Mouse (Mus musculus): ENCODE measurements around the gene Kdm1a. TPM values are rescaled to one million over a fixed set of nuclear protein-coding genes. Genes with fewer than 3 reads are reported as not detected.

Gene Kdm1a
- polyA plus RNA-seq, 1 experiment from 2014 or later, result 88.6 TPM

DNA sequence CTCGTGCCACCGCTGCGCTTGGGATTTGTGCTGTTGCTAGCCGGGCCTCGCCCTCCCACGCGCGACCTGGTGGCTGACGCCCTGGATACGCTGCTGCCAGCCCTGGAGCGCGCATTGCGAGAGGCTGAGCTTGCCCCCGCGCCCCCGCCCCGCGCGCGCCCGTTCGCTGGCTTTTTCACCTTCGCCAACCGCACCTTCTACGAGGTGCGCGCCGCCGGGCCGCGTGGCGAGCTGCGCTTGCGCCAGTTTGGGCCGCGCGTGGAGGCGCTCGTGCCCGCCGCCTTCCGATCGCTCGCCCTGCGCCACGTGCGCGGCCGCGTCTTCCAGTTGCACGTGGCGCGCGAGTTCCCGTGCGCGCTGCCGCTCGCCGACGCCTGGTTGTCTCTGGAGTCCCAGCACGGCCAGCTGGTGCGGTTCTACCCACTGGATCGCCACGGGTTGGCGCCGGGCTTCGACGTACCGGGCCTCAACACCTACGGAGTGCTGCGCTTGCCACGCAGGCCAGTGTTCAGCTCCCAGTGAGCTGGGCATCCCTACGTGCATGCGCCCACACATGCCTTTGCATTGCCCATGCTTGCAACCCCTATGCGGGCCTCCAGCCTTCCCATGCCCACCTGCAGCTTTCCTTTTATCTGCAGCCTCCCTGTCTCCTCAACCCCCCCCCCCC lies 35.2 kb upstream of the Kdm1a start:
- Histone ChIP-seq H3K4me1 (replicated peaks; ENCODE audit: control insufficient read depth, insufficient read depth, low read length) (peaks cover 16% of the 10 kb centered on the region), H3K9me3 (ENCODE audit: control insufficient read depth, low read length) (no peaks in the 10 kb centered on the region), H3K27me3 (ENCODE audit: control insufficient read depth, insufficient read depth, low read length) (peaks cover 22% of the 10 kb centered on the region), H3K4me2 (ENCODE audit: low read depth, low read length, severe bottlenecking) (peak overlapping the region; percentile 89), H3K27ac (ENCODE audit: low read depth, low read length) (no peak overlapping the region), H3K9ac (ENCODE audit: low read length) (peak overlapping the region; percentile 49), H3K36me3 (ENCODE audit: control insufficient read depth, insufficient read depth, low read length) (no peaks in the 10 kb centered on the region), H3K4me3 (ENCODE audit: low read depth, low read length) (peak overlapping the region; percentile 45)
- DNase-seq (ENCODE audit: low spot score), result peak; percentile 73
- ATAC-seq (replicated peaks; ENCODE audit: low FRiP score), result peak; percentile 35
- 3% methylated on average over 72 of the region's 76 CpGs for WGBS

DNA sequence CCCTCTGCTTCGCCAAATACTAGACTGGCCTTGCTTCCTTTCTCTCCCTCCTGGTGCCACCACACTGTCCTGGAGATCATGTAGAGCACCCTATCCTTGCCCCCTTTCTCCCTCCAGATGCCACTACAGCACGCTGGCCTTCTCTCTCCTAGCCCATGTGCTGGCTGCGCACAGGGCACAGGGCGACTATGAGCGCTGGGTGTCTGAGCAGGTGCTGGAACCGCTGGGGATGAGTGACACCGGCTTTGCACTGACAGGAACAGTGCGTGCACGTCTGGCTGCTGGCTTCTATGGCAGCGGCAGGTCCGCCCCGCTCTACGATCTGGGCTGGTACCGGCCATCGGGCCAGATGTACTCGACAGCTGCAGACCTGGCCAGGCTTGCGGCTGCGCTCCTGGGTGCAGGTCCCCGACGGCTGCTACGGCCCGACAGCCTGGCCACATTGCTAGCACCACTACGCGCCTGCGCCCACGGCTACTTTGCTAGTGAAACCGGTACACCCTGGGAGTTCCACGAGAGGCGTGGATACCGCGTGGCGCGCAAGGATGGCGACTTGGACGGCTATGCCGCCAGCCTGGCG lies 34.5 kb upstream of the Kdm1a start:
- Histone ChIP-seq H3K9ac (ENCODE audit: low read length) (peak overlapping the region; percentile 49), H3K27ac (ENCODE audit: low read depth, low read length) (no peak overlapping the region), H3K27me3 (ENCODE audit: control insufficient read depth, insufficient read depth, low read length) (peaks cover 22% of the 10 kb centered on the region), H3K4me3 (ENCODE audit: low read depth, low read length) (peak overlapping the region; percentile 45), H3K4me1 (replicated peaks; ENCODE audit: control insufficient read depth, insufficient read depth, low read length) (peaks cover 16% of the 10 kb centered on the region), H3K9me3 (ENCODE audit: control insufficient read depth, low read length) (no peaks in the 10 kb centered on the region), H3K4me2 (ENCODE audit: low read depth, low read length, severe bottlenecking) (peak overlapping the region; percentile 89), H3K36me3 (ENCODE audit: control insufficient read depth, insufficient read depth, low read length) (no peaks in the 10 kb centered on the region)
- no peak for DNase-seq (ENCODE audit: low spot score)
- ATAC-seq (replicated peaks; ENCODE audit: low FRiP score), result 0 out of 2 replicates have a peak, but pooled peaks have one; percentile 13
- WGBS, result 22% methylated on average over 37 of the region's 37 CpGs

DNA sequence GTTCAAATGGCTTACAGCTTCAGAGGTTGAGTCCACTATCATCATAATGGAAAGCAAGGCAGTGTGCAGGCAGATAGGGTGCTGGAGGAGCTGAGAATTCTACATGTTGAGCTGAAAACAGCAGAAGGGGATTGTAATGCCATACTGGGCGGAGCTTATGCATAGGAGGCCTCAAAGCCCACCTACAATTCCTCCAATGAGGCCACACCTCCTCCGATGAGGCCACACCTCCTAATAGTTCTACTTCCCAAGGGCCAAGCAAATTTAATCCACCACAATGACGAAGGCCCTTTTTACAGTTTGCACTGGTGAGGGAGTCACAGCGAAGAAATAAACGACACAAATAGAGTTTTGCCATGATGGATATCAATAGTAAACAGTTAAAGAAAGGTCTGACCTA lies 34.0 kb upstream of the Kdm1a start:
- ATAC-seq (replicated peaks; ENCODE audit: low FRiP score), result no peak

DNA sequence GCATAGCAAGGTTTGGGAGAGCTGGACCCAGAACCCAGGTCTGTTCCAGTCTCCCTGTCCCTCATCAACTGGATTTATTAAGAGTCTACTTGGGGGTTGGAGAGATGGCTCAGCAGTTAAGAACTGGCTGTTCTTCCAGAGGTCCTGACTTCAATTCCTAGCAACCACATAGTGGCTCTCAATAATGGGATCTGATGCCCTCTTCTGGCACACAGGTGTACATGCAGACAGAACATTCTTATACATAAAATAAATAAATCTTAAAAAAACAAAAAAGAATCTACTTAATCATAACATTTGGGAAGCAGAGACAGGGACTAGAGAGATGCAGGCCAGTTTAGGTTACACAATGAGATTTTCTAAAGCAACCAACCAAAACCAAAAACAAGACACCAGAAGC lies 33.5 kb upstream of the Kdm1a start:
- H3K4me2 ChIP-seq (ENCODE audit: low read depth, low read length, severe bottlenecking), result no peak overlapping the region
- no peak overlapping the region for H3K4me3 ChIP-seq (ENCODE audit: low read depth, low read length)
- no peaks in the 10 kb centered on the region for H3K36me3 ChIP-seq (ENCODE audit: control insufficient read depth, insufficient read depth, low read length)
- H3K27ac ChIP-seq (ENCODE audit: low read depth, low read length), result no peak overlapping the region
- no peak overlapping the region for H3K9ac ChIP-seq (ENCODE audit: low read length)
- DNase-seq (ENCODE audit: low spot score), result no peak
- ATAC-seq (replicated peaks; ENCODE audit: low FRiP score), result no peak
- H3K27me3 ChIP-seq (ENCODE audit: control insufficient read depth, insufficient read depth, low read length), result peaks cover 22% of the 10 kb centered on the region
- H3K4me1 ChIP-seq (replicated peaks; ENCODE audit: control insufficient read depth, insufficient read depth, low read length), result peaks cover 16% of the 10 kb centered on the region
- no peaks in the 10 kb centered on the region for H3K9me3 ChIP-seq (ENCODE audit: control insufficient read depth, low read length)

More for the DNA sequence above, 34.0 kb upstream of the Kdm1a start:
- Histone ChIP-seq H3K27ac (ENCODE audit: low read depth, low read length) (no peak overlapping the region), H3K4me3 (ENCODE audit: low read depth, low read length) (no peak overlapping the region), H3K9ac (ENCODE audit: low read length) (no peak overlapping the region), H3K4me1 (replicated peaks; ENCODE audit: control insufficient read depth, insufficient read depth, low read length) (peaks cover 16% of the 10 kb centered on the region), H3K9me3 (ENCODE audit: control insufficient read depth, low read length) (no peaks in the 10 kb centered on the region), H3K36me3 (ENCODE audit: control insufficient read depth, insufficient read depth, low read length) (no peaks in the 10 kb centered on the region), H3K27me3 (ENCODE audit: control insufficient read depth, insufficient read depth, low read length) (peaks cover 22% of the 10 kb centered on the region), H3K4me2 (ENCODE audit: low read depth, low read length, severe bottlenecking) (no peak overlapping the region)
- 64% methylated on average over 5 of the region's 5 CpGs for WGBS
- DNase-seq (ENCODE audit: low spot score), result no peak

DNA sequence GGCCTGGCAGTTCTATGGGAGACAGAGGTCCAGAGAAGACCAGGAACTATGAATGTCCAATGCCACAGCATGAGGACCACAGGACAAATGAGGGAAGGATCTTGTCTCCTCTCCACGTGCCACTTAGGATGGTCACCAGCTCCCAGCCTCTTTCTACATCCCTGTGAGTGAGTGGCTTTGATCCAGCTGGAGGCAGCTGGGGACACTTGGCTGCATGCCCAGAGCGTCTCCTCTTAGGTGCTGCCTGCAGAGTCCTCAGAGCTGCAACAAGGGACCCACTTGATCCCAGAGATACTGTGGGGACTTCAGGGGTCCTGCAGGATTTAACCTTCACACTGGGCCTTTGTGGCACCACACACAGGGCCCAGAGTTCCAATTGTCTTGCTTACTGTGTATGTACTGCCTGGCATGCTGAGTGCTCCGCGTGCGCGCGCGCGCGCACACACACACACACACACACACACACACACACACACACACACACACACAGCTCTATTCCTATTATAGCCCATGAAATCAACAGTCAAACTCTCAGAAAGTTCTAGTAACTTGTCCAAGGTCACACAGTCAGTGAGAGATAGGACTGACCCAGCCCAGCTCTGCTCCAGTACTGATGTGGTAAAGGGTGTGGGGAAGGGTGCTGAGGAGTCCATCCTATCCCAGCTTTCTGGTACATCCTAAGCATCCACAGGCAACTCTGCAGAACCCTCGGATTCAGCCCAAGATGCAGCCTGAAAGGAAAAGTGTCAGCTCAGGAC lies 28.9 kb upstream of the Kdm1a start:
- H3K4me3 ChIP-seq (ENCODE audit: low read depth, low read length), result no peak overlapping the region
- no peak overlapping the region for H3K4me2 ChIP-seq (ENCODE audit: low read depth, low read length, severe bottlenecking)
- no peaks in the 10 kb centered on the region for H3K36me3 ChIP-seq (ENCODE audit: control insufficient read depth, insufficient read depth, low read length)
- no peaks in the 10 kb centered on the region for H3K4me1 ChIP-seq (replicated peaks; ENCODE audit: control insufficient read depth, insufficient read depth, low read length)
- no peak overlapping the region for H3K9ac ChIP-seq (ENCODE audit: low read length)
- DNase-seq (ENCODE audit: low spot score) (no peak), ATAC-seq (replicated peaks; ENCODE audit: low FRiP score) (no peak)
- 87% methylated on average over 11 of the region's 11 CpGs for WGBS
- H3K27me3 ChIP-seq (ENCODE audit: control insufficient read depth, insufficient read depth, low read length), result peaks cover 2% of the 10 kb centered on the region; the same call in 1 of the 2 replicates
- H3K27ac ChIP-seq (ENCODE audit: low read depth, low read length), result no peak overlapping the region
- no peaks in the 10 kb centered on the region for H3K9me3 ChIP-seq (ENCODE audit: control insufficient read depth, low read length)

DNA sequence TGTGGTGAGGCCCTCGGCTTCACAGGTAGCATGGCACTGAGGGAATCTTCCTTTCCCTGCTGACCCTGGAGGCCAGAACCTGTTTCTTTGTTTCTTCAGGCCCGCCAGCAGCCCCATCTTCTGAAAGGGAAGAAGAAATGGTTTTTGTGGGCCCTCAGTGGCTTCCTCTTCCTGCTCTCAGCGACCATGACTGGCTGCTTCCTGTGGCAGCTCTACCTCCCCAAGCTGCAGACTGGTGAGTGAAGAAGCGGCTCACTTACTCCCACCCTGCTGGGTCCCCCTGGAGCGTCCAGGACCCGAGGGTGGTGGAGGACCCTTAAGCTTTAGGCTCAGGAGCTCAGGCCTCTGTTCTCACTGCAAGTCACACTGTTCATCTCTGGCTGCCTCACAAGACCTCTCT lies 24.1 kb upstream of the Kdm1a start:
- Histone ChIP-seq H3K9ac (ENCODE audit: low read length) (no peak overlapping the region), H3K36me3 (ENCODE audit: control insufficient read depth, insufficient read depth, low read length) (no peaks in the 10 kb centered on the region), H3K4me1 (replicated peaks; ENCODE audit: control insufficient read depth, insufficient read depth, low read length) (no peaks in the 10 kb centered on the region), H3K27ac (ENCODE audit: low read depth, low read length) (no peak overlapping the region), H3K4me2 (ENCODE audit: low read depth, low read length, severe bottlenecking) (no peak overlapping the region), H3K4me3 (ENCODE audit: low read depth, low read length) (no peak overlapping the region), H3K9me3 (ENCODE audit: control insufficient read depth, low read length) (no peaks in the 10 kb centered on the region), H3K27me3 (ENCODE audit: control insufficient read depth, insufficient read depth, low read length) (no peaks in the 10 kb centered on the region)
- 69% methylated on average over 6 of the region's 6 CpGs for WGBS
- ATAC-seq (replicated peaks; ENCODE audit: low FRiP score) (no peak), DNase-seq (ENCODE audit: low spot score) (no peak)

DNA sequence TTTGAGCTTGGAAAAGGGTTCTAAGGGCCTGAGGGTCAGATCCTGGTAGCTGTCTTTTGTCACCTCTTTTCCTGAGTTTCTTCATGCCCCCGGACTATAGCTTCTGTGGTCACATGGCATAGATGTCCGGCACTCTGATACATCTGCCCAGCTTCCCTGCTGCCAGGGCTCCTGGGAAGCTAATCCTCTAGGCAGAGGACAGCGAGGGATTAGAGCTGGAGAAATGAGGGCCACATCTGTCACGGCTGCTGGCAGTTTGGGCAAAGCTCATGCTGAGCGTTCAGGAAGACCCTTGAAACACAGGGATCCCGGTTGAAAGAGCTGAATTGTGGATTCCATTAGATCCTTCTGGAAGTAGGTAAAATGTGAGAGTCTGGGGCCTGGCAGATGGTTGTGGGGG lies 19.9 kb upstream of the Kdm1a start, which contains the start of gene Lactbl1:
Lactbl1 (plus strand) TSS at position 234 of the 400 bp plus-strand sequence.
- H3K9ac ChIP-seq (ENCODE audit: low read length), result no peak within 1 kb of the TSS
- ATAC-seq (replicated peaks; ENCODE audit: low FRiP score), result no peak
- WGBS, result 29% methylated on average over 6 of the region's 6 CpGs

DNA sequence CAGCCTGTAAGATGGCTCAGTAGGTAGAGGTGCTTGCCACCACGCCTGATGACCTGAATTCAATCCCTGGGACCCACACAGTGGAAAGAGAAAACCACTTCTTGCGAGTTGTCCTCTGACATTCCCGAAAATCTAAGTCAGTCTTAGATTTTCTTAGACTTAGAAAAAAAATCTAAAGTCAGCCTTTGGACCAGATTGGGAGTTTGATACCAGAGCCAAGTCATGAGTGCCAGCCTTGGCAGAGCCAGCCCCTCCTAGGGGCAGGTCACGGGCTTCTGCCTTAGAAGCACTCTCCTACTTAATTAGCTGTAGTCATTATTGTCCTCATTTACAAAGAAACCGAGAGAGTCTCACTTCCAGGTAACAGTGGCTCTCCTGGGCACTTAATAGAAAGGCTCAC lies 19.4 kb upstream of the Kdm1a start:
- Histone ChIP-seq H3K9ac (ENCODE audit: low read length) (no peak overlapping the region), H3K9me3 (ENCODE audit: control insufficient read depth, low read length) (no peaks in the 10 kb centered on the region), H3K27me3 (ENCODE audit: control insufficient read depth, insufficient read depth, low read length) (no peaks in the 10 kb centered on the region), H3K36me3 (ENCODE audit: control insufficient read depth, insufficient read depth, low read length) (no peaks in the 10 kb centered on the region), H3K4me2 (ENCODE audit: low read depth, low read length, severe bottlenecking) (no peak overlapping the region), H3K4me3 (ENCODE audit: low read depth, low read length) (no peak overlapping the region), H3K4me1 (replicated peaks; ENCODE audit: control insufficient read depth, insufficient read depth, low read length) (no peaks in the 10 kb centered on the region), H3K27ac (ENCODE audit: low read depth, low read length) (no peak overlapping the region)
- ATAC-seq (replicated peaks; ENCODE audit: low FRiP score) (no peak), DNase-seq (ENCODE audit: low spot score) (no peak)
- WGBS, result 54% methylated on average over 5 of the region's 5 CpGs

More for the DNA sequence above, 19.9 kb upstream of the Kdm1a start, which contains the start of gene Lactbl1:
- Histone ChIP-seq H3K4me2 (ENCODE audit: low read depth, low read length, severe bottlenecking) (no peak within 1 kb of the TSS), H3K9me3 (ENCODE audit: control insufficient read depth, low read length) (no peaks in the 10 kb centered on the region), H3K27me3 (ENCODE audit: control insufficient read depth, insufficient read depth, low read length) (no peaks in the 10 kb centered on the region), H3K4me3 (ENCODE audit: low read depth, low read length) (no peak within 1 kb of the TSS), H3K27ac (ENCODE audit: low read depth, low read length) (no peak within 1 kb of the TSS), H3K36me3 (ENCODE audit: control insufficient read depth, insufficient read depth, low read length) (no peaks in the 10 kb centered on the region), H3K4me1 (replicated peaks; ENCODE audit: control insufficient read depth, insufficient read depth, low read length) (no peaks in the 10 kb centered on the region)
- DNase-seq (ENCODE audit: low spot score), result no peak

Data from forebrain, embryonic 11.5 days (tissue).